Mouse (Mus musculus): ENCODE measurements around the gene Gzmc. TPM values are rescaled to one million over a fixed set of nuclear protein-coding genes. Genes with fewer than 3 reads are reported as not detected.
"Not testable (repeated sequence)": the region's sequence is repeated elsewhere in the genome, so short reads cannot be mapped to it uniquely, and the experiment has no call there.

The Gzmc gene
- 0.54 and 0.60 TPM in 2 replicates for polyA plus RNA-seq (2012; rRNA removed)

GRCm38 (mm10) chr14:56234556-56234955 is at the start of gene Gzmc:
Gene Gzmc (minus strand): TSS chr14:56234656.
- no peak for TF ChIP-seq CTCF (IDR thresholded peaks at IDR 0.05; ENCODE audit: borderline replicate concordance, control insufficient read depth, extremely low read depth, insufficient read depth, low read length, poor library complexity)
- TF ChIP-seq POLR2A (IDR thresholded peaks at IDR 0.05; ENCODE audit: control insufficient read depth, extremely low read depth, insufficient read depth, low read length, poor library complexity), result no peak
- WGBS, result 9% methylated on average over 2 of the region's 2 CpGs
- DNase-seq, result no peak
- H3K4me1 ChIP-seq (replicated peaks; ENCODE audit: control insufficient read depth, insufficient read depth, low read length), result no peaks in the 10 kb centered on the region
- H3K36me3 ChIP-seq (ENCODE audit: control insufficient read depth, insufficient read depth, low read length), result no peaks in the 10 kb centered on the region
- H3K27me3 ChIP-seq (ENCODE audit: control insufficient read depth, insufficient read depth, low read length), result no peaks in the 10 kb centered on the region
- no peak within 1 kb of the TSS for H3K4me3 ChIP-seq (ENCODE audit: control insufficient read depth, insufficient read depth, low read length)
- H3K27ac ChIP-seq (ENCODE audit: control insufficient read depth, insufficient read depth, low read length), result no peak within 1 kb of the TSS

GRCm38 (mm10) chr14:56283816-56284215 is 49.4 kb upstream of the Gzmc start:
- Histone ChIP-seq H3K4me1 (replicated peaks; ENCODE audit: control insufficient read depth, insufficient read depth, low read length) (peaks cover 8% of the 10 kb centered on the region; the same call in 1 of the 2 replicates), H3K27me3 (ENCODE audit: control insufficient read depth, insufficient read depth, low read length) (no peaks in the 10 kb centered on the region), H3K4me3 (ENCODE audit: control insufficient read depth, insufficient read depth, low read length) (no peak overlapping the region), H3K36me3 (ENCODE audit: control insufficient read depth, insufficient read depth, low read length) (no peaks in the 10 kb centered on the region), H3K27ac (ENCODE audit: control insufficient read depth, insufficient read depth, low read length) (no peak overlapping the region)
- DNase-seq, result no peak
- WGBS, result 71% methylated on average over 1 of the region's 1 CpGs
- no peak for TF ChIP-seq CTCF (IDR thresholded peaks at IDR 0.05; ENCODE audit: borderline replicate concordance, control insufficient read depth, extremely low read depth, insufficient read depth, low read length, poor library complexity)
- no peak for TF ChIP-seq POLR2A (IDR thresholded peaks at IDR 0.05; ENCODE audit: control insufficient read depth, extremely low read depth, insufficient read depth, low read length, poor library complexity)

GRCm38 (mm10) chr14:56281090-56281489 is 46.6 kb upstream of the Gzmc start:
- Histone ChIP-seq H3K4me1 (replicated peaks; ENCODE audit: control insufficient read depth, insufficient read depth, low read length) (0 out of 2 replicates have a peak, but pooled peaks cover 3% of the 10 kb centered on the region), H3K4me3 (ENCODE audit: control insufficient read depth, insufficient read depth, low read length) (no peak overlapping the region), H3K36me3 (ENCODE audit: control insufficient read depth, insufficient read depth, low read length) (no peaks in the 10 kb centered on the region), H3K27ac (ENCODE audit: control insufficient read depth, insufficient read depth, low read length) (no peak overlapping the region), H3K27me3 (ENCODE audit: control insufficient read depth, insufficient read depth, low read length) (no peaks in the 10 kb centered on the region)
- no peak for TF ChIP-seq CTCF (IDR thresholded peaks at IDR 0.05; ENCODE audit: borderline replicate concordance, control insufficient read depth, extremely low read depth, insufficient read depth, low read length, poor library complexity)
- TF ChIP-seq POLR2A (IDR thresholded peaks at IDR 0.05; ENCODE audit: control insufficient read depth, extremely low read depth, insufficient read depth, low read length, poor library complexity), result no peak
- 76% methylated on average over 5 of the region's 5 CpGs for WGBS
- DNase-seq, result no peak

- not testable (repeated sequence) for DNase-seq; H3K36me3 ChIP-seq (ENCODE audit: control insufficient read depth, insufficient read depth, low read length); H3K27ac ChIP-seq (ENCODE audit: control insufficient read depth, insufficient read depth, low read length); H3K4me3 ChIP-seq (ENCODE audit: control insufficient read depth, insufficient read depth, low read length); H3K27me3 ChIP-seq (ENCODE audit: control insufficient read depth, insufficient read depth, low read length); H3K4me1 ChIP-seq (replicated peaks; ENCODE audit: control insufficient read depth, insufficient read depth, low read length)
- 55% methylated on average over 7 of the region's 7 CpGs for WGBS
Measured at GRCm38 (mm10) chr14:56278691-56279090, 44.2 kb upstream of the Gzmc start.

- H3K36me3 ChIP-seq (ENCODE audit: control insufficient read depth, insufficient read depth, low read length); H3K27ac ChIP-seq (ENCODE audit: control insufficient read depth, insufficient read depth, low read length); H3K4me1 ChIP-seq (replicated peaks; ENCODE audit: control insufficient read depth, insufficient read depth, low read length); H3K27me3 ChIP-seq (ENCODE audit: control insufficient read depth, insufficient read depth, low read length); H3K4me3 ChIP-seq (ENCODE audit: control insufficient read depth, insufficient read depth, low read length); DNase-seq: not testable (repeated sequence)
- WGBS, result 28% methylated on average over 7 of the region's 7 CpGs
Measured at GRCm38 (mm10) chr14:56276096-56276495, 41.6 kb upstream of the Gzmc start.

GRCm38 (mm10) chr14:56266109-56266508 is 31.7 kb upstream of the Gzmc start:
- Histone ChIP-seq H3K27ac (ENCODE audit: control insufficient read depth, insufficient read depth, low read length) (no peak overlapping the region), H3K4me3 (ENCODE audit: control insufficient read depth, insufficient read depth, low read length) (no peak overlapping the region), H3K4me1 (replicated peaks; ENCODE audit: control insufficient read depth, insufficient read depth, low read length) (no peaks in the 10 kb centered on the region), H3K27me3 (ENCODE audit: control insufficient read depth, insufficient read depth, low read length) (no peaks in the 10 kb centered on the region), H3K36me3 (ENCODE audit: control insufficient read depth, insufficient read depth, low read length) (no peaks in the 10 kb centered on the region)
- 26% methylated on average over 1 of the region's 1 CpGs for WGBS
- no peak for DNase-seq
- no peak for TF ChIP-seq POLR2A (IDR thresholded peaks at IDR 0.05; ENCODE audit: control insufficient read depth, extremely low read depth, insufficient read depth, low read length, poor library complexity)
- TF ChIP-seq CTCF (IDR thresholded peaks at IDR 0.05; ENCODE audit: borderline replicate concordance, control insufficient read depth, extremely low read depth, insufficient read depth, low read length, poor library complexity), result no peak

- no peak within 1 kb of the TSS for H3K27ac ChIP-seq (ENCODE audit: control insufficient read depth, insufficient read depth, low read length)
- no peak within 1 kb of the TSS for H3K4me3 ChIP-seq (ENCODE audit: control insufficient read depth, insufficient read depth, low read length)
Measured at GRCm38 (mm10) chr14:56262153-56262552, 27.7 kb upstream of the Gzmc start, which contains the start of gene Gzmb. Gene Gzmb (minus strand): TSS chr14:56262260.

More at GRCm38 (mm10) chr14:56262153-56262552, 27.7 kb upstream of the Gzmc start, which contains the start of gene Gzmb:
- no peaks in the 10 kb centered on the region for H3K27me3 ChIP-seq (ENCODE audit: control insufficient read depth, insufficient read depth, low read length)
- WGBS, result 54% methylated on average over 5 of the region's 5 CpGs
- TF ChIP-seq POLR2A (IDR thresholded peaks at IDR 0.05; ENCODE audit: control insufficient read depth, extremely low read depth, insufficient read depth, low read length, poor library complexity) (no peak), CTCF (IDR thresholded peaks at IDR 0.05; ENCODE audit: borderline replicate concordance, control insufficient read depth, extremely low read depth, insufficient read depth, low read length, poor library complexity) (no peak)
- H3K36me3 ChIP-seq (ENCODE audit: control insufficient read depth, insufficient read depth, low read length), result no peaks in the 10 kb centered on the region
- H3K4me1 ChIP-seq (replicated peaks; ENCODE audit: control insufficient read depth, insufficient read depth, low read length), result no peaks in the 10 kb centered on the region
- DNase-seq, result no peak
